Mouse (Mus musculus) hindlimb bud, embryonic 11.5 days (tissue): ENCODE results near the gene Tmem86a.
"Not testable (repeated sequence)": the region's sequence is repeated elsewhere in the genome, so short reads cannot be mapped to it uniquely, and the experiment has no call there.

Source experiments
- DNase-seq: peaks from one replicate; pipeline ENCODE4 v3.0.0-alpha.2; 2012; ENCODE audit warnings: low read depth, low spot score; ENCODE audit errors: extremely low spot score

The Tmem86a gene

DNA sequence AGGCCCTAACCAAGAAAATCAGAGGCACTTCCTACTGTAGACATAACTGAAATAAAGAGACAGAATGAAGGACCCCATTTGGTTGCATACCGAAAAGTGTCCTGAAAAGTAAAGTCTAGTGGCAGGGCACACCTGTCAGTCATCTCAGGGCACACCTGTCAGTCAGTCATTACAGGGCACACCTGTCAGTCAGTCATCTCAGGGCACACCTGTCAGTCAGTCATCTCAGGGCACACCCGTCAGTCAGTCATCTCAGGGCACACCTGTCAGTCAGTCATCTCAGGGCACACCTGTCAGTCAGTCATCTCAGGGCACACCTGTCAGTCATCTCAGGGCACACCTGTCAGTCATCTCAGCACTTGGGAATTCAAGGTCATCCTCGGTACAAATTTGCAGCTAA, 23.5 kb upstream of the Tmem86a start:
- DNase-seq: not testable (repeated sequence)

DNA sequence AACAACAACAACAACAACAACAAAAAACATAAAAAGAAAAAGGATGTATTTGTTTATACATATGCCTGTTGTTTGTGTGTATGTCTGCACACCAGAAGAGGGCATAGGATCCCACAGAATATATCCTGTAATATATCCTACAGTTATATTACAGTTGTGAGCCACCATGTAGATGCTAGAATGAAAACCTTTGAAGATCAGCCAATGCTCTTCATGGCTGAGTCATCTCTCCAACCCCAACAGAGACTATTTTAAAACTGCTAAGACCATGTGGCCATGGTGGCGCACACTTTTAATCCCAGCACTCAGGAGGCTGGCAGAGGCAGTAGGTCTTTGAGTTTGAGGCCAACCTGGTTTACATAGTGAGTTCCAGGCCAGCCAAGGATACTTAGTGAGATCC, 22.9 kb upstream of the Tmem86a start:
- no peak for DNase-seq

DNA sequence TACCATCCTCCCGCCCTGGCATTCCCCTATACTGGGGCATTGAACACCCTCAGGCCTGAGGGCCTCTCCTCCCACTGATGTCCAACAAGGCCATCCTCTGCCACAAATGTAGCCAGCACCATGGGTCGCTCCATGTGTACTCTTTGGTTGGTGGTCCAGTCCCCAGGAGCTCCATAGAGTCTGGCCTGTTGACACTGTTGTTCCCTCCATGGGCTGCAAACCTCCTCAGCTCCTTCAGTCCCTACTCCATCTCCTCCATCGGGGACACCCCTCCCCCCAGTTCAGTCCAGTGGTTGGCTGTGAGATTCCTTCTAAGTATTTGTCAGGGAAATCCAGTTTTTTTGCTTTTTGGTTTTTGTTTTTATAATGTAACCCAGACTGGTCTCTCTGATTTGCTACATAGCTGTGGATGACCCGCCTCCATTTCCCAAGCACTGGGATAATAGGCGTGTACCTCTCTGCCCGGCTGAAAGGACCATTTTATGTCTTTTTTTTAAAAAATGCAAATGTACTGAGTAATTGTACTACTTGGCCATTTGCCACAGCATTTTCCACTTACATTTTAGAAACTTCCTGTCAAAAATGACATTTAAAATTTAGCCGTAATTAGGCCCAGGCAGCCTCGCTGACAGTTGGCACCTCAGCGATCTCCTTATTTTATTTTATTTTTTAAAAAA, 19.7 kb upstream of the Tmem86a start:
- no peak for DNase-seq

DNA sequence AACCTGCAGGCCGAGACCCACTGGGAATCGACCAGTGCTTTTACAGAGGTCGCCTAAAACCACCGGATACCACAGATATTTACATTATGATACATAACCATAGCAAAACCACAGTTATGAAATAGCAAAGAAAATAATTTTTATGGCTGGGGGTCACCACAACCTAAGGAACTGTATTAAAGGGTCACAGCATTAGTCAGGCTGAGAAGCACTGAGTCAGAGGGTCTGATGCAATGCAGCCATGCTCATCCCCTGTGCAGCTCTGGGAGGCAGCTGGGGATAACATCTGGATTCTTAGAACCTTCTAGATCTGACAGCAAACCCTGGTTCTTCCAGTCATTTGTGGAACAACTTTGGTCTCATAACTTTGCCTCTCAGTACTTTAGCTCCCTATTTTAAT, 19.0 kb upstream of the Tmem86a start:
- no peak for DNase-seq

DNA sequence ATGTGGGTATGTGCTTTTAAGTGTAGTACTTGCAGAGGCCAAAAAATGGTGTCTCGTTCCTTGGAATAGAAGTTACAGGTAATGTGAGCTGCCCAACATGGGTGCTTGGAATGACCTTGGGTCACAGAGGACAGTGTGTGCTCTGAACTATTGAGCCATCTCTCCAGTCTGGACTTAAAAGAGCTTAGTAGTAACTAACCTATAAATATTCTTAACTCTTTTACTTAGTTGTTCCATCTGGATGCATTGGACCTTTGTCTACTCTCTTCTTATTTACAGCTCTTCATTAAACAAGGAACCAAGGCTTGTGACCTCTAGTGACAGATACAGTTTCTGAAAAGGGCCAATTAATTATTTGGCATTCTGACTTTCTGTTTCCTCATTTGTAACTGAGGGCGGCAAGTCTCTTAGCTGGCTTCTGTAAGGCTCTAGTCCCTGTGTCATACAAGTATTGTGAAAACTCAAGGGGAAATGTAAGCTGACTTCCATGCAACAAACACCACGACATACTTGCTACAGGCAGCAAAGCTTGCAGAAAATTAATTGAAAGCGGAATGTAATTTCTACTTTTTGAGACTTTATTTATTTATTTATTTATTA, 15.5 kb upstream of the Tmem86a start:
- no peak for DNase-seq

DNA sequence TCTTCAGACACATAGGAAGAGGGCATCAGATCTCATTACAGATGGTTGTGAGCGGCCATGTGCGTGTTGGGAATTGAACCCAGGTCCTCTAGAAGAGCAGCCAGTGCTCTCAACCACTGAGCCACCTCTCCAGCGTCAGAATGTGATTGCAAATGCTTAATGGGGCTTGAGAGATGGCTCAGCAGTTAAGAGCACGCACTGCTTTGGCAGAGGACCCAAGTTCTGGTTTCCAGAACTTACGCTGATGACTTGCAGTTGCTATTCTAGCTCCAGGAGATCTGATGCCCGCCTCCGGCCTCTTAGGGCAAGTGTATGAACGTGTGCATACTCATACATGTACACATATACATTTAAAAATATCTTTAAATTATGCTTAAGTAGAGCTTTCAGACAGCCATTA, 15.0 kb upstream of the Tmem86a start:
- no peak for DNase-seq

DNA sequence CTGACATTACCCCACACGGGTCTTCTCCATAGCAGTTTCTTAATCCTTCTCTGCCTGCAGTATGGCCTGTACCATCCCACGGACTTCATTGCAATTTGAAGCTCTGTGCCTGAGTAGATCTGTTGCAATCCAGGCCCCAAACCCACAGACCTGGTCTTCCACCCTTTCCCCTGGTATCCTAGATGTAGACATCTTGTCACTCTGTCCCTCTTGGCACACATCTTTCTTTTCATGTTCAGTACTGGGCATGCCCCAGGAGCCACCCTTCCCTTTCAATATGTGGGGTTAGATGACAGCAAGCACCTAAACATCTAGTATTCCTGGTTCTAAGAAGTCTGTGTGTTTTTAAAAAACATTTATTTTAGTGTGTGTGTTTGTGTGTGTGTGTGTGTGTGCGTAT, 8.7 kb upstream of the Tmem86a start:
- DNase-seq: no peak

DNA sequence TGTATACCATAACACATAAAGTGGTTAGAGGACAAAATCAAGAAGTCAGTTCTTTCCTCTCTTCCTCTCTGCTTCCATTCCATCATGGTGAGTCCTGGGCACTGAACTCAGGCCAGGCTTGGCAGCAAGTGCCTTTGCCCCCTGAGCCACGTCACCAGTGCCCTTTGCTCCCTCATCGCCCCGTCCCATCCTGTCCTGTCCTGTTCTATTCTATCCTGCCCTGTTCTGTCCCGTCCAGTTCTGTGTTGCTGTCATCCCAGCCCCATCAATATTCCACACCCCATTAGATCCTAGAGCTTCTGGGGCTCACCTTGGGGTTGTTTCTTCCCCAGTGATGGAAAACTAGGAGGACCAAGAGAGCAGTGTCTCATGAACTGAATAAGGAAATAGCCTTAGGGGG, 8.3 kb upstream of the Tmem86a start:
- DNase-seq: no peak

DNA sequence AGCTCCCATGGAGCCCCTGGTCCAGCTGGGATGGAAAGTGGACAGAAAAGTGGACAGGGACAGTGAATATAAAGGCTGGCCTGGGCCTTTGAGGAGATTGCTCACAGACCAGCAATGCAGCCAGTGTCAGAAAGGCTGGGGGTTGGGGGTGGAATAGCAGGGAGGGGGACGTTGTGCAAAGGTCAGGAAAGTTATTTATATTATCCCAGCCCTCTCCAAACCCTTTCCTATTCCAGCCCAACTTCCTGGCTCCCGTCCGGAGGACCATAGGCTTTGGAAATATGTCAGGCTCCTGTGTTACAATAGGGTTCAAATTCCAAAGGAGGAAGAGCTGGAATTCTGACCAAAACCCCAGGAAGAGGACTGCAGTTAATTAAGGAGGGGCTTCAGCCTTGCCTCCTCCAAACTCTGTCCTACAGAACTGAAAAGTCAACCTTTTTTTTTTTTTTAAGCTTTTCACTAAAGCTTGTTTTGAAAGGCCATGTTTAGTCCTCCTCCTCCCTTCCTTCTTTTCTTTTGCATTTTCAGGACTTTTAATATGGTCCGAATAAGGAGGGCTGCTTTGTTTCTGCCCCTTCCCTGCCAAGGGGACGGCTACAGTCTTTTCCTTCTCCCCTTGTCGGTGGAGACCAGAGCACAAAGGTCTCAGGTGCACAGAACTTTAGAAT, 7.4 kb upstream of the Tmem86a start:
- DNase-seq: no peak

DNA sequence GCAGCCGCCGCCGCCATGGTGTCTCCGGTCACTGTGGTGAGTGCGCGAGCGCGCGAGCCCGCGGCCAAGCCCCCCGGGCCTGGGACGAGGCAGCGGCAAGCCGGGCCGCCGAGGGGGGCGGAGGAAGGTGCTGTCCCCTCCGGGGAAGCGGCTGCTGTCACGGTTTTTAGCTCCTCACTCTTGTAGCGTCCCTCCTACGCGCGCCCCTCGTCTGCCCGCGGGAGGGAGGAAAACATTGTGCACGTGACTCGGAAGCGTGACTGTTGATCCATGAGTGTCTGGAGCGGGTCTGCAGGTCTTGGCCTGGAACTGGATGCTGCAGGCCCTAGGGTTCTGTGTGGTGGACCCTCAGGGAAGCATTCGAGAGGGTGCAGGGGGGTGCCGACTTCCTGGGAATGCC, 365 bp downstream of the Tmem86a start:
- DNase-seq: no peak

DNA sequence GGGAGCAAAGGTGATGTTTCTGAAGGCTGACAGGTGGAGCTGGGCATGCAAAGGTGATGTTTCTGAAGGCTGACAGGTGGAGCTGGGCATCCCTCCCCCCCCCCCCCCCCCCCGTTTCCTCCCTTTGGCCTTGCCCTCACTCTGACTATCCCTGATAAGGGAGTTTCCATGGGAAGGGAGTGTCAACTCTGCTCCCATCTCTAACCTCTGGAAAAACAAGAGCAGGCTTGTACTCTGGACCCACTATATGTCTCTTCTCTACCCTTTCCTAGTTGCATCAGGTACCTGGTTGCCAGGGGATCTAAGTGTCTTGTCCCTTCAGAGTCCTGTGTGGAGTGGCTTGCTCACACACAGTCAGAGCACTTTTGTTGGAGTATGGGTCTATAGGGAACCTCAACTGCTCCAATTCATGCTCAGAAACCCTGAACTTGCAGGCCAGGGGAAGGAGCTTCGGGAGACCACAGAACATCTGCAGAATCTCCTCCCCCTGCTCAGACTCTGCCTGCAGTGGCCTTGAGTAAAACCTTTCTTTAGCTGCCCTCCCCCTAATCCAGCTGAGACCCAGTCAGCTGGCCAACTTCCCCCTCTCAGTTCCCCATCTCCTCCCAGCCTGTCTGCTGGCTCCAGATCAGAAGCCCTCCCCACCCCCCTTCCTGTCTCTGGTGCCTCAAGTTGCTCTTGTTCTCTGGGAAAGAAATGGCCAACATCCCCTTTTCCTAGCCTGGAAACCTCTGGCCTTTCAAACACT, 1.2 kb downstream of the Tmem86a start:
- DNase-seq: no peak

DNA sequence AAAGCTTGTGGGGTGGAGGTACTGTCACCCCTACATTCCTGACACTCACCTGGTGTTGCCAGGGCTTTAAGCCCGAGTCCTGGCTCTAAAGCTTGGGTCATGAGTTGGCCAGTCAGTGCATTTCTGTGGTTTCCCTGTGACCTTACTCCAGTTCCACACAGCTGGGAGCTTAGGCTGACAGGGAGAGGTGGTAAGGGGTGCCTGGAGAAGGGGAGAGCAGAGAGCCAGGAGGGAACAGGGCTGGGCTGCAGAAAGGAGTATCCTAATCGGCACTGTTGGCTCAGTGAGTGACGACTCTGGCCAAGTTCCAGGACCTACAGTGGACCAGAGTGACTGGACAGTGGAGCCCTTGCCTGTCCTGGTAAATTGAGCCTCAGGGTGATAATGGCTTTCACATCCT, 1.9 kb downstream of the Tmem86a start:
- DNase-seq: no peak

DNA sequence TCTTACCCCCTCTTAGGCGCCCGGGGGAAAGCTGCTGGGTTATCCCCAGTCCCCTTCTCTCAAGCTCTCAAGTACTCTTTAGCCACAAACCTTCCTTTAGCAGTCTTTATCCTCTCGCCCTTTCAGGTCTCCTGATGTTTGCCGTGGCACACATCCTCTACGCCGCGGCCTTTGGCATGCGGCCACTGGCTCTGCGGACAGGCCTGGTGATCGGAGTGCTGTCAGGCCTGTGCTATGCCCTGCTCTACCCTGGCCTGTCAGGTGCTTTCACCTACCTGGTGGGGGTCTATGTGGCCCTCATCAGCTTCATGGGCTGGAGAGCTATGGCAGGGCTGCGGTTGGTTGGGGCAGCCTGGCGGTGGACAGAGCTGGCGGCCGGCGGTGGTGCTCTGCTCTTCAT, 2.9 kb downstream of the Tmem86a start:
- DNase-seq: no peak

DNA sequence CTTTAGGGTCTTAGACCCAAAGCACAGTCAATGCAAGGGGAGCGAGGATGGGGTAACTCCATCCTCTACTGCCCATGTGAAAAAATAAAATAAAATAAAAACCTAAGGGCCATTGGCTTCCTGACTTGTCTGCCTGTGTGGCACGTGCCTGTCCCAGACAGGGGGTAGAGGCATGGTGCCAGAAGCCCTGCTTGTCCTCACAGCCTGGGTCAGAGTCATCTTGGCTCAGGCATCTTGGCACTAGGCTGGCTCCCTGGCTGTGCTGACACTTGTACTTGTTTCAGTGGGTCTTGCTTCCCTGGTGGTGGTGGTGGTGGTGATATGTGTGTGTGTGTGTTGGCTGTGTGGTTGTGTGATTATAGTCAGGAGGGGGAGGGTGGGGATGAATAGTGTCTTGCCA, 4.3 kb downstream of the Tmem86a start:
- DNase-seq: no peak

DNA sequence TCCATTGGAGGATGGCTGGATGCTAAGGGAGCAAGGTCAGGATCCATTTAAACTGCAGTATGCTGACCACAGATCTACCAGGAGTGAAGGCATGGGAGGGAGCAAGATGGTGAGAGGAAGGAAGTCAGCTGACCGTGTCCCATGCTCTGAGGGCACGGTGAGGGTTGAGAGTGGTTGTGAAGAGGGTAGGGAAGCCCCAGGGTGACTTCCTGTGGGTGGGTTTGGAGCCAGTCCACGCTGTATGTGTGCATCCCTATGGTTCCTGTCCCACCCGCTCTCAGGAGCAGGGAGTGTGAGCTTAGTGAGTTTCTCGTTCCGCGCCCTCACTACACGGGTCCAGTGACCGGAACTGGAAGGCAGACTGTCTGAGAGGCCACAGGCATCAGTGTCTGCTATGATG, 5.3 kb downstream of the Tmem86a start:
- DNase-seq: no peak

DNA sequence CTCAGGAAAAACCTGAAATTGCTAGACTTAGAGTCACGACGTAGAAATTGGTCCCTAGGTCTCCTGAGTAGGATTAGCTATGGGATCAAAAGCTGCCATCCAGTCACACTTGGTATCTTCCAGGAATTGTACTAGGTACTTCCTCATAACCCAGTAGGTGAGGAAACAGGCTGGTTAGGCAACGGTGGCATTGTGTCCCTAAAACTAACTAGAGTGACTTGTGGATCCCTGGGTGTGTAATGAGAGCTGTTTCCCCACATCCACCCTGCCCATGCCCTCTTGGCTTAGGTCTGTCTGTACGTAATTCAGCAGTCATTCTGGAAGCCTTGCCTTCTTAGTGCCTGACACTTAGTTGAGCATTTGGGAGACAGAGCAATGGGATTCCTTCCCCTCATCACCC, 5.9 kb downstream of the Tmem86a start:
- no peak for DNase-seq

DNA sequence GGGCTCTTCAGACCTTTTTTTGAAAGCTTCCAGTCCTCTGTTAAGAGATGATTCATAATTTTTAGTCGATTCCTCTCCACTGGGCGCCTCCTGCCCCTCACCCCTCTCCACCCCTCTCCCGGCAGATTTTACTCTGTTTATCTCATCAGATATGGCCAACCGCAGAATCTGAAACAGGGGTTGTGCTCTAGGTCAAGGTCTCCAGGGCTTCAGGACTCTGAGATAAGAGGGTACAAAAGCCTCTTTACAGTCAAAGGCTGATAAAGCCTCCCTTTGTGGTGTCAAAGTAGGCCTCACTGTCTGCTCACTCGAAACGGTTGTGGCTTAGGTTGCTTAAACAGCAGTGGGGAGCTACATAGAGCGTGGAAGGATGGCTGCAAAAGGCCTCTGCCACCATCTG, 8.9 kb downstream of the Tmem86a start:
- no peak for DNase-seq

DNA sequence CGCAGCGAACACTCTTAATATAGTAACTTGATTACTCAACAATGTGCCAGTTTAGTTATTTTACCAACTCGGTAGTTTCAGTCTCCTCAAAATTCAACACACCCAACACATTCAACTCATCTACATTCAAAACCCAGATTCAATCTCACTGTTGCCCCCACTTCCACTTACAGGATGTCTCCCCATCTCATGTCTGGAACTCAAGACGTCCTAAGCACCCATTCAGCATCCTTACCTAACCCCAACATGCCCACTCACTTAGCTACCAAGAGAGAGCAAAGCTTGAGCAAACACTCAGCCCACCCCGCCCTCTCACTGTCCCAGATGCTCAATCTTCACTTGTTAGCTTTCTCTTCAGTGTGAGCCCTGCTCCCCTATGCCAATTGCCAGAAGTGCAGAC, 11.2 kb downstream of the Tmem86a start:
- DNase-seq: no peak

DNA sequence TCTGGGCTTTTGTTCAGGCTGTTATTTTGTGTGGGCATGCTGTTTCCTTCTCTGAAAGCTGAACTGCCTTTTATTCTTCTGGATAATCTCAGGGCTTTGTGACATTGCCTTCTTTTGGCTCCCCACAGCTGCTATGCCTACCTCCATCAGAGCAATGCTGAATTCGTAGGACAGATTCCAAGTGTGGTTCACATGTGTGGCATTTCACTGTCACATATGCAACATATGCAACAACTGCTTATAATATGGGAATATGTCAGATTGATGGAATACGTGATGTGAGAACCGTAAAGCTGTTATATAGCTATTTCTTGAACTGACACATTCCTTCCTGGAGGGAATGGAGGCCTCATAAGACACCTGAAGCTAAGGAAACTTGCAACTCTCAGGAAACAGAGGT, 16.5 kb downstream of the Tmem86a start:
- DNase-seq: no peak

DNA sequence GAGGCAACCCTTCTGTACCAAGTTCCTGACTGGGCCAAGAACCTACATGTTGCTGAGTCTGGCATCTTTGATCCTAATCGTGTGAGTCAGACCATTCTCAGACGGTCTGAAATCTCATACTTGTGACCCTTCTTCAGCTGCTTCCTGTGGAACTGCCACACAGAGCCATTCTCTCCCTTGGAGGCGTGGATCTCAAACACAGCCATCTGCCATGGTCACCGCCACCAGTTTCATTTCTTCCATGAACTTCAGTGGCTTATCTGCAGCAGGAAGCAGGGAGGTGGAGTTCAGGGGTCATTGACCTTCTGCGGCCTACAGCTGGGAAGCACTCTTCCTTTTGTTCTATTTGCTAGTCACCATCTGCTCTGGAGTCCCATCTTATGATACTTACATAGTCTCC, 17.5 kb downstream of the Tmem86a start:
- no peak for DNase-seq

DNA sequence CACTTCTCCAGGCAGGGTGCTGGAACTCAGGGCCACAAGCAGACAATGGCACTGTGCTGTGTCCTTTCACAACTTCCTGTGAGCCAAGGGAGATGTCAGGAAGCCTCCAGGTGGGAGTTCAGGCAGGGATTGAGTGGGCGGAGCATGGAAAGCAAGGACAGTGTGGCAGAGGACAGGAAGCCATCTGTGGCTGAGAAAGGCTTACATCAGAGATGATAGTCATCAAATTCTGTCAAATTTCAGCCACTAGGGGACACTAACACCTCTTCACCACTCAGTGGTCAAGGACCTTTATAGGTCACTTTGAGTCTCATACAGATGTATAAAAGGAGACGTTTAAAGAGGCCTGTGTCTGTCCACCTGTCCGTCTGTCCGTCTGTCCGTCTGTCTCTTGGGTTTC, 22.1 kb downstream of the Tmem86a start:
- no peak for DNase-seq
